Mouse (Mus musculus) layer of hippocampus, postnatal 25 days (tissue): ENCODE results near the gene Eif2b3. TPM values are rescaled to one million over a fixed set of nuclear protein-coding genes. Genes with fewer than 3 reads are reported as not detected.

ENCODE experiments used
- DNase-seq, 2 experiments: peaks; one replicate each; pipeline ENCODE4 v3.0.0; 2022; ENCODE audit warnings: mixed read lengths in 2 of 2, low spot score in 1 of 2; ENCODE audit errors: extremely low spot score in 1 of 2
- total RNA-seq, 2 experiments: library from RNA; stranded (reverse); gene quantifications; 2 replicates each; pipeline ENCODE4 v1.2.3; 2021

Eif2b3 gene
- total RNA-seq, 2 experiments from 2014 or later: 20.6 to 21.2 TPM

DNA sequence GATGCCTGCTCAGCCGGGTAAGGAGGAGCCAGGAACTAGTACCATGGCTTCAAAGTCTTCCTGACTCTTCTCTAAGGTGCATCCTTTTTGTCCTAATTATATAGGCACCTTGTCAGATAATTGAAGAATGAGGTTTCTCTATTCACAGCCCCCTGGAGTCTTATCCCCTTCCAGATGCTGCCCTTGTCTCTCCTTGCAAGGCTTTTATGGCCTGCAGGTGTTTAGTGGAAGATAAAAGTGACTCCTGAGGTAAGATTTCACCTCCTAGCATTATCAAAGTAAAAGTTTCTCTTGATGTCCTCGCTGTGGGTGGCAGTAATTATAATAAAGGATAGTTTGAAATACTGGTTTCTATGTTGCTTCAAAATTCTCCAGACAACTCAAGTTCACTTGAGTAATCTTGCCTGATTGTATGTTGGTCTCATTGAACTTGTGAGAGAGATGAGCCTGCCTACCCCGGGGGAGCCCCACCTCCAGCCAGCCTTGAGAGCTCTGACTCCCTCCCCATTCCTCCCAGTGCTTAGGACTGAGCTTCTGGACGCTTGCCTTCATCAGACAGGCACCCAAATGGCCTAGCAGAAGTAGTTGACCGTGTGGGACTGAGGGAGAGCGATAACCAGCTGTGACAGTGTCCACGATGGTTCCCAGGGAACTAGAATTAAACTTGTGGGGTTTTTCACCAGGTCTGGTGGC is 68.9 kb downstream of the Eif2b3 start:
- no peak for DNase-seq

GRCm38 (mm10) chr4:117090586-117090985 is 71.4 kb downstream of the Eif2b3 start:
- no peak for DNase-seq

DNA sequence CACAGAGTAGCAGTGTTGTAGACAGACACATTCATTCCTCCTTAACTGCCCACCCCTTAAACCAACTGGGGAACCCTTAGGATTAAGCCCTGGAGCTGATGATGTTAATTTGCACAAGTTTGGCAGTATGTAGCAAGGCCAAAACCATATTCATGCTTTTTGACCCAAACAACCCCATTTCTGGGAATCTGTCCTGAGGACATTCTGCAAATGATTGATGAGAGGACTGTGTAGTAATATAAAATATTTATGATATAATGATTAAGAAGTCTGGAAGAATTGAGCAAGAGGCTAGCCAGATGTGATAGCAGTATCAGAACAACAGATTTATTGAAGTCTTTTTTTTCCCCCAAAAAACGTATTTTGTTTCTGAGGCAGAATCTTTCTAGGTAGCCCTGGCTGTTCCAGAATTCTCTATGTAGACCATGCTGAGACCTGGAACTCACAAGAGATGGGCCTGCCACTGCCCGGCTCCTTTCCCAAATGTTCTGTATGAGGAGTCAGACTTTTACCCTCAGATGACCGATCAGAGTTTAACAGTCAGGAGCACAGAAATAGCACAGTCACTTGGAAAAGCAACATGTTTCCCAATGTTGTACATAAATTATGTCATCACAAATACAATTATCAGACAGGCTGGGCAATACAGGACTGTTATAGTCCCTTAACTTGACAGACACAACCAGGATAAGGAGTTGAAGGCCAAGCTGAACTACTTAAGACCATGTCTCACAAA is 75.6 kb downstream of the Eif2b3 start:
- DNase-seq: no peak

- DNase-seq: peak; percentile 27 to 39
Measured at GRCm38 (mm10) chr4:117095551-117096452, 76.6 kb downstream of the Eif2b3 start, which contains the start of gene Ptch2. Gene Ptch2 (plus strand): TSS chr4:117096075.

GRCm38 (mm10) chr4:117096666-117097065 is 77.5 kb downstream of the Eif2b3 start:
- no peak for DNase-seq

DNA sequence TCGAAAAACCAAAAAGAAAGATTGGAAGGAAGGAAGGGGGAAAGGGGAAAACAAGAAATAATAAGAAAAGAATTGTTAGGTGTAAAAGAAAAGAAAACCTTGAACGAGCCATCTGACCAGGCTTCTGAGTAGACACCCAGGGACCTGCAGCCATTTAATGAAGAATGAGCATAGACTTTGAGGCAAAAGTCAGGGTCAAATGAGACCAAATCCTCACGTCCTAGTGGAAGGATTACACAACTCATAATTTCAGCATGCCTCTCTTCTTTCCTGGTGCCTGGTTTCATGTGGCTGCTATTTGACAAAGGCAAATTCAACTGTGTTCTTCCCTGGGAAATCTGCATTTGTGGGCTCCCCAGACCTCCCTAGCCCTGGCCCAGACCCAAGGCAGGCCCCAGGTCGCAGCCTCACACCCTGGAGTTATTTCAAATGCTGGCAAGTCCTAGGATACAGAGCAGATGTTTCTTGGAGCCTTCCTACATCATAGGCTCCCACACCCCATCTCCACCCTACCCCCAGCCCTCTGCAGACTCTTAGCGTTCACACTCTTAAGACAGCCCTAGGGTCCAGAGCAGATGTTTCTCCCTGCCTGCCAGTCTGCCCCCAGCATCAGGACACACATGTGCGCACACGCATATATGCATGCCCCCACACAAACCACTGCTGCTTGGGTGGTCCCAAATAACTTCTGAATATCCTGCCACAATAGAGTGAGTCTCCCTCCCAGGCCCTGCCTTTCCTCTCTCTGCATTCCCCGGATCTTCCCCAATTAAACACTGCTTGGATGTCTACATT is 79.0 kb downstream of the Eif2b3 start:
- no peak for DNase-seq

GRCm38 (mm10) chr4:117098764-117099036 is 79.5 kb downstream of the Eif2b3 start:
- DNase-seq: no peak

GRCm38 (mm10) chr4:117100036-117100435 is 80.8 kb downstream of the Eif2b3 start:
- DNase-seq: no peak

DNA sequence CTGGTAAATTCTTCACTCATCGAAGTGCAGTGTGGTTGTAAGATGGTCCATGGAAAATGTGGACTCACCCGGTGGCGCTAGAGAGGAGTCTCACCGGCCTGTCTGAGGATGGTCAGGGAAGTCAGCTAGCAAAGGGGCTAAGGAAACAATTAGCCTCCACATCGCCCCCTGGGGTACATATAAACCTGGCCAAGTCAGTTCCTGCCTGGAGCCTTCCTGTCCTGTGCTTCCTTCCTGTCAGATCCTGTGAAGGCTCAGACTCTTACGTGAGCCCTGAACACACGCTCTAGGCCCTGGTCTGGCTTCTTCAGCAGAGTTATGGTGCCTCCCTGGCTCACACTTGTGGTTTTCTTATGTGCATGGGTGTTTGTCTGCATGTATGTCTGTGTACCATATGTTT is 82.0 kb downstream of the Eif2b3 start:
- DNase-seq: no peak

GRCm38 (mm10) chr4:117104672-117105071 is 85.5 kb downstream of the Eif2b3 start:
- DNase-seq: no peak

DNA sequence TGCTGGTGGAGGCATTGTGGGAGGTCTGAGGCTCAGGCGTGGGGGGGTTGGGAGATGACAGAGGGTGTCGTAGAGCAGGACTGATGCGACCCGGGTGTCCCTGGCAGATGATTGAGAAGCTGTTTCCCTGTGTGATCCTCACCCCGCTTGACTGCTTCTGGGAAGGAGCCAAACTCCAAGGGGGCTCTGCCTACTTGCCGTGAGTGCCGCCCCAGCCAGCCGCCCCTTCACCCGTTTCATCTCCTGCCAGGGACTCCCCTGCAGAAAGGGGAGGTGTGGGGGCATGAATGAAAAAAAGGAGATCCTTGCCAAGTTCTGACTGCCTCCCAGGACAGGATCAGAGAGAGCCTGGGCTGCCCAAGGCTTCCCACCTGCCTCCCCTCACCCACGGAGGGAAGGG is 85.9 kb downstream of the Eif2b3 start:
- DNase-seq: no peak

- no peak for DNase-seq
Measured at GRCm38 (mm10) chr4:117107813-117108523, 88.8 kb downstream of the Eif2b3 start.

- DNase-seq: no peak
Measured at GRCm38 (mm10) chr4:117108524-117108849, 89.3 kb downstream of the Eif2b3 start.

DNA sequence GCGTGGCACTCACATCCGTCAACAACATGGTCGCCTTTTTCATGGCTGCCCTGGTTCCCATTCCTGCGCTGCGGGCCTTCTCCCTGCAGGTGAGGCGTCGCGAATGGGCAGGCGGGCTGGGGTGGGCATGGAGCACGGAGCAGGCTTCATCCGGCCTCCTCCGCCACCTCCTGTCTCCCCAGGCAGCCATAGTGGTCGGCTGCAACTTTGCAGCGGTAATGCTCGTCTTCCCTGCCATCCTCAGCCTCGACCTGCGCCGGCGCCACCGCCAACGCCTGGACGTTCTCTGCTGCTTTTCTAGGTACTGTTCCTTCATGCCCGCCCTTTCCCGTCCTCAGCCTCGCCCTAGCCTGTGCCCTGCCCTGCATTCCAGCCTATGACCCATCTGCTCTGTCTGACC is 90.1 kb downstream of the Eif2b3 start:
- no peak for DNase-seq

DNA sequence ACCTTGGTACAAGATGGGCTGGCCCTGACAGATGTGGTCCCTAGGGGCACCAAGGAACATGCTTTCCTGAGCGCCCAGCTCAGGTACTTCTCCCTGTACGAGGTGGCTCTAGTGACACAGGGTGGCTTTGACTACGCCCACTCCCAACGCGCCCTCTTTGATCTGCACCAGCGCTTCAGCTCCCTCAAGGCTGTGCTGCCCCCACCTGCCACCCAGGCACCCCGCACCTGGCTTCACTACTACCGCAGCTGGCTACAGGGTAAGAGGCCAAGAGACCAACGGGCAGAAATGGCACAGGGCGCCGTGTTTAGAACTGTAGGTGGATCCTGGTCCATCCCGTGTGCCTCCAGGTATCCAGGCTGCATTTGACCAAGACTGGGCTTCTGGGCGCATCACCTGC is 91.0 kb downstream of the Eif2b3 start:
- no peak for DNase-seq

DNA sequence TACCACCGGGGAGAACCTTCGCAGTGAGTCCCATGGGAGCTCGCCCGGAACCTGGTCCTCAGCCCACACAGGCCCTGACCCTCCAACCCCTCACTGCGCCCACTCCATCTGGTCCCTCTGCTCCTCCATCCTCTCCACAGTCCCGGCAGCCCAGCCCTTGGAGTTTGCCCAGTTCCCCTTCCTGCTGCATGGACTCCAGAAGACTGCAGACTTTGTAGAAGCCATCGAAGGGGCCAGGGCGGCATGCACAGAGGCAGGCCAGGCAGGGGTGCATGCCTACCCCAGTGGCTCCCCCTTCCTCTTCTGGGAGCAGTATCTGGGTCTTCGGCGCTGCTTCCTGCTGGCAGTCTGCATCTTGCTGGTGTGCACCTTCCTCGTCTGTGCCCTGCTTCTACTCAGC is 91.8 kb downstream of the Eif2b3 start:
- no peak for DNase-seq

- no peak for DNase-seq
Measured at GRCm38 (mm10) chr4:117113237-117113636, 94.0 kb downstream of the Eif2b3 start.

DNA sequence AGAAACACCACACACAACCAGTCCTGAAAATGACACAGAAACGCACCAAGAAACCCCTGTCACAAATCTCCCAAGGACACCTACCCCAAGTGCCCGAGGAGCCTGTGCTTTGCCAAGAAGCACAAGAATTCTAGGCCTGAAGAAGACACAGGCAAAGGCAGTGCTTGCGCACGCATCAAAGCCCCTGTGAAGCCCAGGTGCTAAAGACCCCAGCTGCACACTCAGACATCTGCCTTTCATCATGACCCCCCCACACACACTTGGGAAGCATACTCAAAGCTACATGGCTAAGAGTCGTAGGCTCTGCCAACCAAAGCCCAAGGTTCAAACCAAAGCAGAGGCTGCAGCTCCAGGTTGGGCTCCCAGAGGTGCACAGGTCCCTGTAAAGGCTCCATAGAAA is 96.4 kb downstream of the Eif2b3 start:
- no peak for DNase-seq

- no peak for DNase-seq
Measured at GRCm38 (mm10) chr4:117117931-117118330, 98.7 kb downstream of the Eif2b3 start.

- DNase-seq: no peak
Measured at GRCm38 (mm10) chr4:117119636-117120035, 100.4 kb downstream of the Eif2b3 start.
